Mouse (Mus musculus): ENCODE measurements around the gene Phactr2. TPM values are rescaled to one million over a fixed set of nuclear protein-coding genes. Genes with fewer than 3 reads are reported as not detected.
"Not testable (repeated sequence)": the region's sequence is repeated elsewhere in the genome, so short reads cannot be mapped to it uniquely, and the experiment has no call there.

Gene Phactr2
- total and polyA plus RNA-seq, 3 experiments = not detected

GRCm38 (mm10) chr10:13474568-13474955 lies 350 bp upstream of the Phactr2 start:
- TF ChIP-seq POLR2AphosphoS2 (IDR thresholded peaks at IDR 0.05; ENCODE audit: low read length) (no peak), ZC3H11A (IDR thresholded peaks at IDR 0.05; ENCODE audit: low read depth, low read length) (no peak), GABPA (IDR thresholded peaks at IDR 0.05; ENCODE audit: low read depth, low read length) (no peak), TBP (IDR thresholded peaks at IDR 0.05; ENCODE audit: low read depth, low read length) (no peak), ZNF384 (IDR thresholded peaks at IDR 0.05; ENCODE audit: low read depth, low read length) (no peak), MEF2A (IDR thresholded peaks at IDR 0.05; ENCODE audit: extremely low read depth, insufficient replicate concordance, low read depth, low read length, poor library complexity, severe bottlenecking) (no peak), ELF1 (IDR thresholded peaks at IDR 0.05; ENCODE audit: low read depth, low read length) (no peak), MAX (IDR thresholded peaks at IDR 0.05; ENCODE audit: low read length) (no peak), CHD2 (IDR thresholded peaks at IDR 0.05; ENCODE audit: low read length) (no peak), NRF1 (IDR thresholded peaks at IDR 0.05; ENCODE audit: insufficient read depth, low read depth, low read length, poor library complexity, severe bottlenecking) (no peak), USF1 (IDR thresholded peaks at IDR 0.05; ENCODE audit: low read depth, low read length) (no peak), JUND (IDR thresholded peaks at IDR 0.05; ENCODE audit: low read depth, low read length) (no peak), GATA1 (IDR thresholded peaks at IDR 0.05; ENCODE audit: low read depth, low read length) (no peak)
- no peak overlapping the region for H3K4me3 ChIP-seq (ENCODE audit: control insufficient read depth in 1 of 2, insufficient read depth in 1 of 2, low read depth in 2 of 2, low read length in 2 of 2)
- DNase-seq (ENCODE audit: low read depth, low spot score) = no peak

GRCm38 (mm10) chr10:13473287-13473832 lies 852 bp downstream of the Phactr2 start:
- no peak for DNase-seq (ENCODE audit: low read depth, low spot score)
- H3K27ac ChIP-seq (ENCODE audit: control insufficient read depth, low read depth, low read length) = no peak overlapping the region
- no peaks in the 10 kb centered on the region for H3K9me3 ChIP-seq (replicated peaks; ENCODE audit: insufficient read depth, low read length)
- H3K4me1 ChIP-seq (ENCODE audit: control insufficient read depth in 1 of 2, insufficient read depth in 2 of 2, low read length in 2 of 2) = no peaks in the 10 kb centered on the region
- H3K79me2 ChIP-seq (ENCODE audit: control insufficient read depth, insufficient read depth, low read length, poor library complexity) = no peaks in the 10 kb centered on the region
- H3K36me3 ChIP-seq (ENCODE audit: control insufficient read depth in 1 of 2, insufficient read depth in 2 of 2, low read length in 2 of 2) = no peaks in the 10 kb centered on the region
- H3K4me3 ChIP-seq (ENCODE audit: control insufficient read depth in 1 of 2, insufficient read depth in 1 of 2, low read depth in 2 of 2, low read length in 2 of 2) = no peak overlapping the region
- no peak overlapping the region for H3K9ac ChIP-seq (ENCODE audit: control insufficient read depth, low read depth, low read length, poor library complexity, severe bottlenecking)
- H3K27me3 ChIP-seq (ENCODE audit: control insufficient read depth in 1 of 2, insufficient read depth in 2 of 2, low read length in 2 of 2) = no peaks in the 10 kb centered on the region
- TF ChIP-seq MAFK (IDR thresholded peaks at IDR 0.05; ENCODE audit: borderline replicate concordance, low read depth, low read length) (no peak), TBP (IDR thresholded peaks at IDR 0.05; ENCODE audit: low read depth, low read length) (no peak)

More at GRCm38 (mm10) chr10:13474568-13474955, 350 bp upstream of the Phactr2 start:
- Histone ChIP-seq H3K27me3 (ENCODE audit: control insufficient read depth in 1 of 2, insufficient read depth in 2 of 2, low read length in 2 of 2) (no peaks in the 10 kb centered on the region), H3K79me2 (ENCODE audit: control insufficient read depth, insufficient read depth, low read length, poor library complexity) (no peaks in the 10 kb centered on the region), H3K27ac (ENCODE audit: control insufficient read depth, low read depth, low read length) (no peak overlapping the region), H3K36me3 (ENCODE audit: control insufficient read depth in 1 of 2, insufficient read depth in 2 of 2, low read length in 2 of 2) (no peaks in the 10 kb centered on the region), H3K4me1 (ENCODE audit: control insufficient read depth in 1 of 2, insufficient read depth in 2 of 2, low read length in 2 of 2) (no peaks in the 10 kb centered on the region), H3K9me3 (replicated peaks; ENCODE audit: insufficient read depth, low read length) (no peaks in the 10 kb centered on the region), H3K9ac (ENCODE audit: control insufficient read depth, low read depth, low read length, poor library complexity, severe bottlenecking) (no peak overlapping the region)

- H3K9ac ChIP-seq (ENCODE audit: control insufficient read depth, low read depth, low read length, poor library complexity, severe bottlenecking) = no peak overlapping the region
- H3K4me1 ChIP-seq (ENCODE audit: control insufficient read depth in 1 of 2, insufficient read depth in 2 of 2, low read length in 2 of 2) = no peaks in the 10 kb centered on the region
- no peaks in the 10 kb centered on the region for H3K79me2 ChIP-seq (ENCODE audit: control insufficient read depth, insufficient read depth, low read length, poor library complexity)
- H3K4me3 ChIP-seq (ENCODE audit: control insufficient read depth in 1 of 2, insufficient read depth in 1 of 2, low read depth in 2 of 2, low read length in 2 of 2) = no peak overlapping the region
- TF ChIP-seq ZNF384 (IDR thresholded peaks at IDR 0.05; ENCODE audit: low read depth, low read length) = no peak
- no peak for TF ChIP-seq POLR2AphosphoS5 (IDR thresholded peaks at IDR 0.05; ENCODE audit: borderline replicate concordance, low read depth, low read length)
- no peak for TF ChIP-seq HCFC1 (IDR thresholded peaks at IDR 0.05; ENCODE audit: low read depth, low read length)
- TF ChIP-seq JUND (IDR thresholded peaks at IDR 0.05; ENCODE audit: low read depth, low read length) = no peak
- no peak for TF ChIP-seq USF1 (IDR thresholded peaks at IDR 0.05; ENCODE audit: low read depth, low read length)
- H3K27me3 ChIP-seq (ENCODE audit: control insufficient read depth in 1 of 2, insufficient read depth in 2 of 2, low read length in 2 of 2) = no peaks in the 10 kb centered on the region
- H3K27ac ChIP-seq (ENCODE audit: control insufficient read depth, low read depth, low read length) = no peak overlapping the region
- no peak for DNase-seq (ENCODE audit: low read depth, low spot score)
- no peaks in the 10 kb centered on the region for H3K36me3 ChIP-seq (ENCODE audit: control insufficient read depth in 1 of 2, insufficient read depth in 2 of 2, low read length in 2 of 2)
- no peaks in the 10 kb centered on the region for H3K9me3 ChIP-seq (replicated peaks; ENCODE audit: insufficient read depth, low read length)
Measured at GRCm38 (mm10) chr10:13470236-13470635, 4.0 kb downstream of the Phactr2 start.

GRCm38 (mm10) chr10:13468025-13468529 lies 6.1 kb downstream of the Phactr2 start:
- H3K9me3 ChIP-seq (replicated peaks; ENCODE audit: insufficient read depth, low read length); H3K4me1 ChIP-seq (ENCODE audit: control insufficient read depth in 1 of 2, insufficient read depth in 2 of 2, low read length in 2 of 2); H3K27me3 ChIP-seq (ENCODE audit: control insufficient read depth in 1 of 2, insufficient read depth in 2 of 2, low read length in 2 of 2); H3K36me3 ChIP-seq (ENCODE audit: control insufficient read depth in 1 of 2, insufficient read depth in 2 of 2, low read length in 2 of 2); H3K4me3 ChIP-seq (ENCODE audit: control insufficient read depth in 1 of 2, insufficient read depth in 1 of 2, low read depth in 2 of 2, low read length in 2 of 2); H3K27ac ChIP-seq (ENCODE audit: control insufficient read depth, low read depth, low read length); H3K9ac ChIP-seq (ENCODE audit: control insufficient read depth, low read depth, low read length, poor library complexity, severe bottlenecking); H3K79me2 ChIP-seq (ENCODE audit: control insufficient read depth, insufficient read depth, low read length, poor library complexity); DNase-seq (ENCODE audit: low read depth, low spot score): not testable (repeated sequence)
